Mouse (Mus musculus) C2C12 (cell line): ENCODE data around the gene Dusp19.

ENCODE experiments used
- CTCF ChIP-seq: IDR thresholded peaks from one replicate; pipeline ENCODE4 v1.5.1; 2011; ENCODE audit not compliant: control insufficient read depth, insufficient read depth, insufficient read length
- USF1 ChIP-seq: IDR thresholded peaks from one replicate; pipeline ENCODE4 v1.6.1; 2011; ENCODE audit warnings: low read depth, mild to moderate bottlenecking, control low read depth, moderate library complexity

DNA sequence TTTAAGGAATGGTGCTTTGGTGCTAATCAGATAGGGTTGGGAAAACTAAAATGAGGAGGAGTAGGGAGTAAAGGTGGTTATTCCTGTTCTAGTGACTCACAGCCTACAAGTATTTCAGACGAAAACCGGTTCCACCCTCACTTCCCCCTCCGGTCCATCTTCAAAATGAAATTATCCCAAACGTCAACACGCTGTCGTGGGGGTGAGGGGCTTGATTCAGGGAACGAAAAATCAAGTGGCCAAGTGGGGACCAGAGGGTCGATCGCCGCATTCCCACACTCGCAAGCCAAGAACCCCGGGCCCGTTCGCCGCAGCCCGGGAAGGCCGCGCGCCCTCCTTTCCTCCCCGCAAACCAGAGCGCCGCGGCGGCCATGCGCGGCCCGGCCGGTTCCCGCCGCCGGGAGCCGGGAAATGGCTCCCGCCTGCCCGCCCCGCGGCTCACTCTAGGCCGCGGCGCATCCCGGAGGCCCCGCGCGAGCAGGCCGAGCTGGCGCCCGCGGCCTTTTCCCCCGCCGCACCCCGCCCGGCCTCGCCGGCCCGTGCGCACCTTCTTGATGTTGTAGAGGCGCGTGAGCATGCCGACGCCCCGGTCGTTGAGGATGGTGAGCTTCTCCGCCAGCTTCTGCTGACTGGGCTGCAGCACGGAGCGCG, 36.4 kb upstream of the Dusp19 start:
- TF ChIP-seq USF1 (no peak), CTCF (no peak)
